Mouse (Mus musculus) 3134 (cell line): Measurements from ENCODE around the gene Rd3l.
A peak's percentile ranks its signal among the peaks of the same experiment; 100 is the strongest.

ENCODE experiments used
- DNase-seq: peaks from one replicate; pipeline ENCODE4 v3.0.0-alpha.2; 2011; ENCODE audit warnings: low spot score; ENCODE audit not compliant: insufficient read length; ENCODE audit errors: extremely low read depth

The Rd3l gene

DNA sequence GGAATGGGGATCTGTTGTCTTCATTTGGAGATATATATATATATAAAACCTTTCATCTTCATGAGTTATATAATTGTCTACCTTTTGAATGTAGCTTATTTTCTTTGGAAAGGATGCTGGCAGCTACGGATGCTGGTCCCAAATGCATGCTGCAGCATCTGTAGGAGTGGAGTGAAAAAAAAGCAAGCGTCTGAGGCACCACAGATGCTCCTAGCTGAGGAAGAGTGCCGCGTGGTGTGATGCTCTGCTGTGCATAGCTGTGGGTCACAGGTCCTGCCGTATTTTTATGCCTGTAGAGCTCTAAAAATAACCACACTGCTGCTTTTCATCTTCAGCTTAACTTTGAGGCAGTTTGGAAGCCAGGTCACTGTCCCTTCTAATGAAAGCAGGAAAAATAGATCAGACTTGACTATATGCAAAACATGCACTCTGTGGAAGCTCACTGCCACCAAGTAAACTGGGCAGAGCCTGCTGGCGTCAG lies at the start of gene Rd3l:
Rd3l (minus strand) TSS at position 431 of the 481 bp plus-strand sequence.
- no peak for DNase-seq

DNA sequence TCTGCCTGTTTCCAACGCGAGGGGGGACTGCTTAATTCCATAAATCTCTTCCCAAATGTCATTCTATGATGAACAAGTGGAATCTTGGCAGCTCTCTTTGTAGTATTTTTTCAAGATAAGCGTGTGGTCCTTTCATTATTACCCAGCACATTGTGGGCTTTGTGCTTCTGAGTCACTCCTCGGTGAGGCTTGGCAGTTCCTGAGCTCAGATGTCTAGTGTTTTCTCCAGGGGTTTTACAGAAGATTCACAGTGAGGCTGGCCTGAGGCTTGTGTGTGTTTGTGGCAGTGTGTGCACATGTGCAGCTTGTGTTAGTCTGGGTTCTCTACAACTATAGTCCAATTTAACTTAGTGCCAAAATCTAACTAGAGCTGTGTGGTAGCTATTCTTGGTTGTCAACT lies 46.3 kb upstream of the Rd3l start:
- DNase-seq = no peak

DNA sequence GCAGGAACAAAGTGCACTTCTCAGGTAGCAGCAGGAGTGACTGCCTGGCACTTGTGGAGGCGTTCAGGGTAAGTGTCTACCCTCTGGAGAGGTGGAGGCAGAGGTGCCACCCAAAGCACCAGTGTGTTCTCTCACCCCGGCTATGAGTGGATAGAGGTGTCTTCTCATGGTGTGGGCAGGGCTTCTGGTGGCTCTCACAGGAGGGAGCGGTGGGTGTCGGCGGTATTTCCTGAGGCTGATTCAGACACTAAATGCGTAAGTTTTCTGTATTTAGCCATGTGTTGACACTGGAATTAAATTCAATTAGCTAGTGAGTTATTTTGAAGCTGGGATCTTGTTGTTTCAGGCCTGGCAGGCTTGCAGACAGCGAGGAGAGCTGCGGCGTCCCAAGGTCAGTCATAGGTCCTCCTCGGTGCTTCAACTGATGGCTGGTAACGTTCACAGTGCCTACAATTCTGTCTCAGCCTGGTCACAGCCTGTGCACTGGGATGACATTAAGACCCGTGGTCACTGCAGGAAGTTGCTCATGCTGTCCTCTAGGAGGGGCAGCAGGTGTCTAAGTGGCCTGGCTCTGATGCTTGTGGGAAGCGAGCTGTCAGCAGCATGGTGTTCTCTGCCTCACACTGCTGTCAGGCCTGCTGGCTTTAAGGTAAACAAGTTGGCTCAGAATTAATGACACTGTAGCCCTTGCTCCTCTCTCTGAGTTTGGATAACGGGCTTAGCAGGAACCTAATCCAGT lies 45.0 kb upstream of the Rd3l start:
- no peak for DNase-seq

DNA sequence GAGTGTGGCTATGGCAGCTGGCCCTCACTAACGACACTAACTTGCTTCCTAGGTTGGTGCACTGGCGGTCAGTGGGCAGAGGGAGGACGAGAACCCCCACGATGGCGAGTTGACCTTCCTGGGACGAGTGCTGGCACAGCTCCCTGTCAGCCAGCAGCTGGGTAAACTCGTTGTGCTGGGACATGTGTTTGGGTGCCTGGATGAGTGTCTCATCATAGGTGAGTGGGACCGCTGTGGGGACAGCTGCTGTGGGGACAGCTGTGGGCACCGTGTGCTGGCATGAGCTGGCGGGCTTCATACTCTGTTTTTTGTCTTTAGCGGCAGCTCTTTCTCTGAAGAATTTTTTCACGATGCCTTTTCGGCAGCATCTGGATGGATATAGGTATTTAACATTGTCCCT lies 44.3 kb upstream of the Rd3l start:
- DNase-seq = no peak

DNA sequence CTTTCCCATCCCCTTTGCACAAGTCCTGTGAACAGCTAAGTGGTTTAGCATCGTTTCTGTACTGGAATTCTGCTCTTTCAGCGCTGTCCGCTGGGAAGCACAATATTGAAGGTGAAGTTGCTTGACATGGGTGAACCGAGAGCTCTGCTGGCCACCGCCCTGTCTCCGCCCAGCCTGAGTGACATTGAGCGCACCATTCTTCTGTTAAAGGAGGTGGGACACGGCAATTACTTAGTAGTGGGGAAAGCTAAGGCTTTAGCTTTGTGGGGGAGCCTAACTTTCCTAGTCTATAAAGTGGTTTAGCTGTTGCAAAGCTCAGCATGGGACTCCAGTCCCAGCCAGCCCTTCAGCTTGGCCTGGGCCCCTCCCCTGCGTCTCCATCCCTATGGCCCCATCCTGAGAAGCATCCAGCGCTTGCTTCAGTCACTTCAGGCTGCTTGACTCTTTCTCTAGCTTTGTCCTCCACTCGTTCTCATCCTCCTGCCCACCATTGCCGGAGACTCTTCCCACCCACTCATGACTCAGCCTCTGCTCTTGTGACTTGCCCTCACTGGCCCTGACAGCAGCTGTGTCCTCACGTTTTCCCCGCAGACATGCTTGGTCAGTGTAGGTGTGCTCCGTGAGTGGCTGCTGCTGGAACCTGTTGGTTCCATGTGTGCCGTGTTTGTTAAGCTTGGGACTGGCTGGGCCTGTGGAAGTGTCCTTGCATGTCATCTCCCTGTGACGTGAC lies 43.6 kb upstream of the Rd3l start:
- DNase-seq = no peak

DNA sequence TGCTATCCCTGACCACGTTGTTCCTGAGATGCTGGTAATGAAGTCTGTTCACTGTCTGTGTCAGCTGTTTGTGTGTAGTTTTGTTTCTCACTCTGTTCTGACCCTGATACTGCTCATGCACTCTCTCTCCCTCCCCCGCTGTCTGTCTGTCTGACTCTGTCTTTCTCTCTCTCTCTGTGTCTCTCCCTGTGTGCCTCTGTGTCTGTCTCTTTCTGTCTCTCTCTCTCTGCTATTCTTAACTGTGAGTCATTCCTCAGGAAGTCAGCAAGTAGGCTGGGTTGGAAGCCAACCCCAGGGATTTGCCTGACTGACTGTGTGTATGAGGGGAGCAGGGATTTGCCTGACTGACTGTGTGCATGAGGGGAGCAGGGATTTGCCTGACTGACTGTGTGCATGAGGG lies 42.2 kb upstream of the Rd3l start:
- DNase-seq = peak; percentile 53

DNA sequence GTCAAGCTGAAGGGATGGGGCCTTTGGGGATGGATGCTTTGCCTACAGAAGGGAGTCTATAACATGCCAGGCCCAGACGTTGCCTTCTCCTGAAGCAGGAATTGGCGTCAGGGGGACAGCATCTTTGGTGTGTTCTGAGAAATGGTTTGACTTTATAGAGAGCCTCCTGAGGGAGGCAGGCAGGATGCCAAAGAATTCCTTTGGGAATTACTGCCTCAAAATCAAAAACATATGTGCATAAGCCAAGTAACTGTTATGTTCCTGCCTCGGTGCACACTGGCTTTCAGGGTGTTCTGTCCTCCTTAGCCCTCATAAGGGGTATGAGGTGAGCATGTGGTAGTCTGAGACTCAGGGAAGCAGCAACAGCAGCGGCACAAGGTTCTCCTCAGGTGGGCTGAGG lies 35.2 kb upstream of the Rd3l start:
- DNase-seq = no peak

DNA sequence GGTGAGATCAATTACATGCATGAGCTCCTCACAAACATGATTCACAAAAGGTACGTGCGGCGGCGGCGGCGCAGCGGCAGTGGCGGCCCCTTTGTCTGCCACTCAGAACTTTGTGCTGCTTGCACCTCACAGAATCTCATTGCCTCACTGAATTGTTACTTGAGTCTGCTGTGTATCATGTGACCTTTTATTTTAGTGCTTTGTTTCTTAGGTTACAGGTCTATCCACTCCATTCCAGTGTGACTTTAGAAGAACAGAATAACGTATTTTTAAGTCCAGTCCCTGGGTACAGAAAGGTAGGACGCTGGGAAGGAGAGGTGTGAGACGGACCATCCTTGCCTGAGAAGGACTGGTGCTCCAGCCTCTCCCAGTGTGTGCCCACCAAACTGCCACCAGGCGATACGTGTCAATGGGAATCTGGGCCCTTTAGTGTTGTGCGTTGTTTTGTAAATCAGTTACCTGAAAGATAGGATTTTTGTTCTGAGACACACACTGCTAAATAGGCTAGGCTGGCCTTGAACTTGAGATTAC lies 32.2 kb upstream of the Rd3l start:
- no peak for DNase-seq

DNA sequence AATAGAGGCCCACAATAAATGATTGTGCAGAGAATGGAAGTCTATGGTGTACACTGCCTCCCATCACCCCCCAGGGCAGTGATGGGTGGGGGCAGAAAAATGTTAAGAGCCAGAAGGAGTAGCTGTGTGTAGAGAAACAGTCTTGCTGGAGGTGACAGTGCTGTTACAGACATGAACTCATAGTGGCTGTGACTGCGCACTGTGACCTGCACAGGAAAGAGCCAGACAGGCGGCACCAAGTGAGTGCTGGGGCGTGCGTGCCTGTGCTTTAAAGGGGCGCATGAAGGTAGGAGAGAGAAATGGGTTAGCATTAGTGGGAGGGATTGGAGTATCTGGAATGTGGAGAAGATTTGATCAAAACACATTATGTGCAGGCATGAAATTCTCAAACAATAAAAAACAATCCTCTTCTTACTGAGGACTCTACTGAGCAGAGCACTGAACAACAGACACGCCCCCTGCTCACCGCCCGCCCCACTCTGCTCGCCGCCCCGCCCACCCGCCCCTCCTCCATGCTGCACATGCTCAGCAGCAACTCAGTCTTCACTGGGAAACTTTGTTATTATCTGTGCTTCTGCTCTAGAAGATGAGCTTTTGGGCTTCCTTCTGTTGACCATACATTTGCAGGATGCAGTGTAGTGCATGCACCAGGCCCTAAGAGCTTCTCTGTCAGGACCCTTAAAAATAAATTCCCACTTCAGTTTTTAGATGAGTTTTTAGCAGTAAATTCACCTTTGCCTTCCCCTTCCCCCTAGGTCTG lies 31.6 kb upstream of the Rd3l start:
- DNase-seq = no peak

DNA sequence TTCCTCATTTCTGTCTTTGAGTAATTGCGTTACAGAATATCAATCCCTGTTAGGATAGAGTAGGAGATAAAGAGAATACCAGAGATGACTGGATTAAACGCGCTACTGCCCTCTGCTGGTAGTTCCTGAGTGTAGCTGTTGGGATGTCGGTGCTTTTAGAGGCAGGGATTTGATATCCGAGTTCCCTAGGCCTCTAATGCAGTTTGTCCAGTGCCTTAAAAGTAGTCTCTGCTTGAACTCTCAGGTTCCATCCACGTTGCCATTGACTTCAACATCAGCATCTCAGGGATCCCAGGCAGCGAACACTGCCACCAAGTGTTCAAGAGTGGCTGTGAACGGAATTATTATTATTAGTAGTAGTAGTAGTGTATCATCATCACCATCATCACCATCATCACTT lies 20.1 kb upstream of the Rd3l start:
- DNase-seq = no peak

DNA sequence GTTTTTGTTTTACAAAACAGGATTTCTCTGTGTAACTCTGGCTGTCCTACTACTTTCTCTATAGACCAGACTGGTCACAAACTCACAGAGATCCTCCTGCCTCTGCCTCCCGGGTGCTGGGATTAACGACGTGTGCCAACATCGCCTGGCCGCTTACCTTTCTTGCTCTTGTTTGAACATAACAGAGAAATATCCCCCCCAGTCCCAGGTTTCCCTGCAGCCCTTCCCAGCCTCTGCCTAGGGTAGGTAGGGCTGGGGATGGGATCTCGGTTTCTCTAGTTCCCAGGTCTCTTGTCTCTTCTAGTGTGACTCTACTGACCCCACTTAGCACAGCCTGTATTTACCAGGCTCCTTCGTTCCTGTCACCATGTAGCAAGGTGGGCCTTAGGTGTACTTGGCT lies 18.6 kb upstream of the Rd3l start:
- no peak for DNase-seq

DNA sequence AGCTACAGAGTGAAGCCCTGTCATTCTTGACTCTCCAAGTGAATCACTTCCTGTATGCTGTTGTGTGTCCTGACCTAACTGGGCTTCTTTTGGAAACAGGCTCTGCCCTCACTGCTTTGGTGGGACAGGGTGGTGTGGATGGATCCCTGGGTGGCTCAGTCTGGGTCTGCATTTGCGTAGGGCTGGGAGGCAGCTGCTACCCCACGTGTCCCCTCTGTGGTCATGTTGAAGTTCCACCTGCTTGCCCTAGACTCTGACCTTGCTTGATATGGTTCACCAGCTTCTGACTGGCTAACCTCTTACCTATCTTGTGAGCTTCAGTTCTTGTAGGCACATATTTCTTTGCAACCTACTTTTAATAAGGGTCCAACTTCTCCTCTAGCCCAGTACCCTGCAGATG lies 14.0 kb upstream of the Rd3l start:
- no peak for DNase-seq

DNA sequence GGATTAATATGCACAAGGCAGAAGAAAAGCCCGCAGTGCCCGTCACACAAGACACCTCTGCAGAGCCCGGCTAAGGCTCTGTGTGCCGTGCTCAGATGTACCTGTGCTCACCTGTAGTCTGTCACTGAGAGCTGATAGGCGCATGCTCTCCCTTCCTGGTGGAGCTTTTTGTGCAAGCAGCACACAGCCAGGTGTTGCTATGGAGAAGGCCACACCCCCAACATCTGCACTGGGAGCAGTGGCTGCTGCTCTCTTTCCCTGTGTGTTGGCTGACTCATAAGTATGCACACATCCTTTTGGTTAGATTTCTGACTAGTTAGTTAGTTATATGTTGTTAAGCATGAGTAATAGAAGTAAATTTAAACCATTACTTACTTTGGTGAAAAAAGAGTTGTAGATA lies 11.5 kb upstream of the Rd3l start:
- DNase-seq = no peak

DNA sequence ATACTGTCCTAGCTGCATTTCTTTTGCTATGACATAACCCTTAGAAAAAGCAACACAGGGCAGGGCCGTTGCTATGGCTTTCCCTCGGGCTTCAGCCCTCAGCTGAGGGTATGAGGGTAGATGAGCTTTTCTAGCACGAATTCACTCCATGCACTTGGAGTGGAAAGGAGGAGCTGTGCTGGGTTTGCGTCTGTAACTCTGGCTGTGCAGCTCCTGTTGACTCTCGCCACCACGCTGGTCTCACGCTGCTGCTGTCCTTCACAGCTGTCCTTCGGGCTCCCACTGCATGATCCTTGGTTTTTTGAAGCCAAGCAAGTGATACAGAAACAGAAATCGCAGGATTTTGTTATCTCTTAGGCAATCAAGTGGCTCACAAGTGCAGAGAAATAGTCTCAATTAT lies 5.6 kb upstream of the Rd3l start:
- no peak for DNase-seq

DNA sequence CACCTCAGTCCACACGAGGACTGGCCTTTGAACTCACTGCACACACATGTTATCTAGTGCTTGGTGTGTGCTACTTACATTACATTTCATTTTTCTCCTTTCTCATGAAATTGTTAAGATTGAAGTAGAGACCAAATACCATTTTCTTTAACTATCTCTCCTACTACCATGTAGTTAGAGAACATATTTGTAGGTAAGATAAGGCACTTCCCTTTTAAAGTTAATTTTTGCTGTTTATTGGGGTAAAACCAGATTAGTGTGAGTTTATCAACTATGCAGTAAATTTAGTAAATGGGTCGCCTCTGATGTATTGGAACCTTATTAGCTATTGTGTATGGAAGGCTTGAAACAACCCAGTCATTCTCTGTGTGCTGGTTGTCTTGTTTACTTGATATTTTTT lies 2.0 kb upstream of the Rd3l start:
- DNase-seq = no peak

DNA sequence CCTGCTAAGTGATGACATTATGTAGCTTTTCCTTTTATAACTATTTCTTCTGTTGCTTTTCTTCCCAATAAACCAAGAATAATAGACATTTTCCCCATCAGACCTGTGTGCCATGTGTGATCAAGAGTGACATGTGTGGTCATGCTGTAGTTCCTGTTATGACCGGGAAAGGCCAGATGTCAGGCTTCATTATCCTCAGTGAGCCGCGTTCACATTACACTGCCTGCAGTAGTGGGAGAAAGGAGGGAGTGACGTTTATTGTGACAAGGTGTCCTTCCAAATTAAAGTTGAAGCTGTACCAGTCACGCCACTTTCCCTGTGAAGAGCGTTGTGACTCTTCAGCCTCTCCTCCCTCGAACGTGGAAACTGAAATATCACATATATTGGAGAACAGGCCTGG lies 714 bp upstream of the Rd3l start:
- DNase-seq = no peak

DNA sequence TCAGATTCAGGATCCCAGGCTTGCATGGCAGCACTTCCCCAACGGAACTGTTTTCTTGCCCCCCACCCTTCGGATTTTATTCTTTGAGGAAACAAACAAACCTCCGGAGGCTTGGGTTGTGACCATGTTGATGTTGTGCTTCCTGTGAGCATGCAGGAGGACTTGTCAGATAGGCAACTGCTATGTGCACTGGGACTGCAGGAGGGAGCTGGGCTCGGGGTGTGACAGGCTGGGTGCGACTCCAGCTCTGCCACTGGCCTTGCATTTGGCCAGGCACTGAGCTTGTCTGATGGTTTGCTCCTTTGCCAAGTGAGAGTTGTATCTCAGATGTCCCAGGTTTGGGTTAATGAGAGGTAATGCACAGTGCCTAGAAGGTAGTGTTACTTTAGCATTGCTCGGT lies 2.8 kb downstream of the Rd3l start:
- DNase-seq = no peak

DNA sequence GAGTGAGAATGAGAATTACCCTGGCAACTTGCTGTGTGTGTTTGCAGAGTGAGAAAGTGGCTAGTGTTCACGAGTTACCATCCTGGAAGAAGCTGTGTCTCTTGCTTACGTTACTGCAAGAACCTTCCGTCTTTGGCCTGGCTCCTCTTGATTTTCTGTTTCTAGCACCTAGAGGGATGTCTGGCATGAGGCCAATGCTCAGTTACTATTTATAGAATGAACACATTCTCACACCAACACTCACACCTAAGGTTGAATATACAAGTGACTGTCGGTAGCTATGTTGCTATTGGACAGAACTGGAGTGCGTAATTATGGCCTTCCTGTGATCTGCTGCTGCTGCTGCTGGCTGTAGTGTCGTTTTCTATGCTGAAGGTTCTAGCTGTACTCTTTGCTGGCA lies 4.0 kb downstream of the Rd3l start:
- no peak for DNase-seq

DNA sequence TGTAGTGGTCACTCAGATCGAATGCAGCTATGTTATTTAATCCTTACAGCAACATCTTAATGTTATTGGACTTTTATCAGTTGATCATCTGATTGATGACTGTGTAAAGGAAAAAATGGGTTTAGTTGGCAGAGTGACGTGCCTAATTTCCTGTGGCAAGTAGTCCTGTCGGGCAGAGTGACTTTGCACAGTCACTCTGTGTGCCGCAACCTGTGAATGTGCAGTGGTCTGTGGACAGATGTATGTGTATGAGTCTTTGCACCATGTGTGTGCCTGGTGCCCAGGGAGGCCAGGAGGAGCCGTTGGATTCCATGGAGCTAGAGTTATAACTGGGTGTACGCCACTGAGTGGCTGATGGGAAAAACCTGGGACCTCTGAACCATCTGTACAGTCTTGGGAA lies 6.5 kb downstream of the Rd3l start:
- no peak for DNase-seq

DNA sequence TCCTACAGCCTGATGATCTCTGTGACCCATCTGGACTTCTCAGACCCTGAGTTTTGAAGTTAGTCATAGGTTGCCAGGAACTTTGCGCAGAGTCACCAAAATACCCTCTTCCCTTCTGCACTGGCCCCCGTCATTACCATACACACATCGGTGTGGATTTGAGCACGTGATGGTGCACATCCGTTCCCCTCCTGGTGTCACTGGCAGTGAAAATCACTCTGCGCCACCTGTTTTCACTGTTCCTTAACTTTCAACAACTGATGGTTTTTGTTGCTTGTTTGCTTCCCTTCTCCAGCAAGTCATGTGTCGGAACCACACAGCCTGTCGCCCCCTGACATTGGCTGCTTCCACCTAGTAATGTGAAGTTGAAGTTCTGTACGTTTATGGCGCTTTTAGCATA lies 8.6 kb downstream of the Rd3l start:
- DNase-seq = no peak

DNA sequence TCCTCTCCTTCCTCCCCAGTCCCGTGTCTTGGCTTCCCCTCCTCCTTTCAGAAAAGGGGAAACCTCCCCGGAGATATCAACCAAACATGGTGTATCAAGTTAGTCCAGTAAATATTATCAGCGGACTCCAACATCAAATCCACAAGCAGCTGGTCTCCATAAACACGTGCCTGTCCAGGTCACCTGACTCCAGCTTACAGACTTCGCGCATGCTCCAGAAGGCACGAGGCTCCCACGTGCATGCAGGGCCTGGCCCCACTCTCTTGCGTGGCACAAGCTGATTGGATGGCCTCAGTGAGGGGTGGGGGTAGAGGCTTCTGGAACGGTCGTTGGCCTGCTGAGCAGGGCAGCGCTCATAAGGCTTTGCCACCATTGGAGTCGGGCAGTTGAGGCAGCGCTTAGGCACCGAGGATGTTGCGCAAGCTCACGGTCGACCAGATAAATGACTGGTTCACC lies 9.9 kb downstream of the Rd3l start, which contains the start of gene Tdrd9:
Tdrd9 (plus strand) TSS at position 329 of the 456 bp plus-strand sequence.
- no peak for DNase-seq
